Mouse (Mus musculus): ENCODE measurements at regions not wholly inside any gene's neighbourhood (a gene's known extent, or its start where the extent isn't known, plus 50 kb on each side); places are given as distances from the start of the nearest gene placed in this dataset.

GRCm38 (mm10) chr14:96805284-96805683, 286.4 kb upstream of the Klhl1 start:
- TF ChIP-seq TCF3 (IDR thresholded peaks at IDR 0.05; ENCODE audit: insufficient read length, low read depth) (no peak), E2F4 (IDR thresholded peaks at IDR 0.05; ENCODE audit: insufficient read depth) (no peak), USF1 (IDR thresholded peaks at IDR 0.05; ENCODE audit: low read depth) (no peak), MYOG (IDR thresholded peaks at IDR 0.05; ENCODE audit: control insufficient read depth in 1 of 3, insufficient read depth in 1 of 3, insufficient read length in 2 of 3, low read depth in 2 of 3) (no peak), TCF12 (IDR thresholded peaks at IDR 0.05; ENCODE audit: insufficient read depth, poor library complexity, severe bottlenecking) (no peak), POLR2A (IDR thresholded peaks at IDR 0.05; ENCODE audit: insufficient read length, low read depth) (no peak), CEBPB (IDR thresholded peaks at IDR 0.05; ENCODE audit: insufficient read depth, poor library complexity, severe bottlenecking) (no peak), MYOD1 (IDR thresholded peaks at IDR 0.05; ENCODE audit: control insufficient read depth in 1 of 3, insufficient read length in 2 of 3, low read depth in 2 of 3) (no peak), REST (IDR thresholded peaks at IDR 0.05; ENCODE audit: insufficient read depth, insufficient read length) (no peak), MAX (IDR thresholded peaks at IDR 0.05; ENCODE audit: low read depth) (no peak), POLR2AphosphoS2 (IDR thresholded peaks at IDR 0.05; ENCODE audit: insufficient read length, low read depth) (no peak)

All from myocyte (in vitro differentiated cells).